28 mouse cellular contexts compared by ENCODE assay signal in the genomic region with DNA sequence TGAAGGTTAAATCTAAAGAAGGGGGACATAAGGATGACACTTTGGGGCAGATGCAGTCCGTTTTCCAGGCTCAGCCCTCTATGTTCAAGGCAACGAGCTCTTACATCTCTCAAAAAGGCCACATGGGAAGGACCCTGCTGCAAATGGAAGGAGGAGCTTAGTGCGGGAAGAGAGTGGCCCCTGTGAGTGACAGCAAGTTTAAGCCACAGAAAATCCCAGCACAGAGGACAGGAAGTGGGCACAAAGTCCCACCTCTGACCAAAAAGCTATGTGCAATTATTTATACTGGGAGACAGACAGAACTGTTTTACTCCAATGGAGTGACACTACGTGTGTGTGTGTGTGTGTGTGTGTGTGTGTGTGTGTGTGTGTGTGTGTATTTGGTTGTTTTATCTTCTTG.
DNase-seq lines count a peak whose midpoint lies in the region; ATAC-seq and TF ChIP-seq lines count a peak whose summit lies in the region.
"Had no signal": no experiment of that assay in that cellular context is flagged by ENCODE, and none has a peak within 500 bp of the region (broad histone marks: within the 10 kb centered on the region; RNA-seq: fewer than 3 reads in every experiment).

No protein-coding gene starts in this region.

- peaks cover 11% of the 10 kb centered on the region; the same call in 1 of the 2 replicates for H3K4me1 ChIP-seq in embryonic facial prominence, embryonic 12.5 days
- H3K4me1 ChIP-seq in embryonic facial prominence, embryonic 10.5 days, result peaks cover 15% of the 10 kb centered on the region
- no peaks in the 10 kb centered on the region for H3K4me1 ChIP-seq in lung, postnatal 0 days (ENCODE audit: insufficient read depth, low read depth, low read length)

- no peak for TF ChIP-seq EP300 in lung, postnatal 0 days (IDR thresholded peaks at IDR 0.05)

- no peak for ATAC-seq in embryonic facial prominence, embryonic 12.5 days (ENCODE audit: insufficient number of reproducible peaks, insufficient read depth, low FRiP score, low TSS enrichment)
- ATAC-seq in lung, postnatal 0 days, result no peak
- ATAC-seq in hematopoietic stem cell, adult 5-6 weeks (replicated peaks in 1 of 2; ENCODE audit: insufficient read depth in 1 of 2, low FRiP score in 2 of 2, low TSS enrichment in 1 of 2, low read depth in 1 of 2, poor library complexity in 2 of 2, severe bottlenecking in 2 of 2), result peak; percentile 74 to 86
- ATAC-seq in megakaryocyte, adult 5-6 weeks (ENCODE audit: poor library complexity, severe bottlenecking), result no peak
- ATAC-seq: activated CD4-positive, CD25-positive, alpha-beta regulatory T cell, adult 4 months; CD4-positive, CD25-positive, alpha-beta regulatory T cell, adult 4 months; forebrain, embryonic 14.5 days; forebrain, embryonic 16.5 days; Patski had no signal

- no peak overlapping the region for H3K4me3 ChIP-seq in embryonic facial prominence, embryonic 12.5 days
- H3K4me3 ChIP-seq in embryonic facial prominence, embryonic 10.5 days, result no peak overlapping the region
- no peak overlapping the region for H3K4me3 ChIP-seq in lung, postnatal 0 days (ENCODE audit: low read depth, low read length)
- H3K4me3 ChIP-seq: embryonic facial prominence, embryonic 13.5 days; embryonic facial prominence, embryonic 15.5 days; erythroblast, embryonic 14.5 days; forebrain, embryonic 10.5 days; forebrain, embryonic 12.5 days had no signal

- H3K27ac ChIP-seq in embryonic facial prominence, embryonic 12.5 days, result peak overlapping the region; percentile 50; the same call in 1 of the 2 replicates
- H3K27ac ChIP-seq in embryonic facial prominence, embryonic 10.5 days (replicated peaks), result no peak overlapping the region
- no peak overlapping the region for H3K27ac ChIP-seq in lung, postnatal 0 days (ENCODE audit: low read length)
- H3K27ac ChIP-seq: embryonic facial prominence, embryonic 15.5 days; forebrain, embryonic 10.5 days; forebrain, embryonic 12.5 days had no signal

- no peak overlapping the region for H3K4me2 ChIP-seq in embryonic facial prominence, embryonic 12.5 days (replicated peaks)
- no peak overlapping the region for H3K4me2 ChIP-seq in lung, postnatal 0 days (replicated peaks; ENCODE audit: low read depth, low read length)
- H3K4me2 ChIP-seq: forebrain, embryonic 12.5 days had no signal

- no peak overlapping the region for H3K9ac ChIP-seq in embryonic facial prominence, embryonic 12.5 days
- no peak overlapping the region for H3K9ac ChIP-seq in lung, postnatal 0 days (replicated peaks; ENCODE audit: low read depth)
- H3K9ac ChIP-seq: embryonic facial prominence, embryonic 13.5 days; embryonic facial prominence, embryonic 15.5 days; forebrain, embryonic 12.5 days had no signal

- H3K9me3 ChIP-seq in embryonic facial prominence, embryonic 12.5 days, result no peaks in the 10 kb centered on the region
- no peaks in the 10 kb centered on the region for H3K9me3 ChIP-seq in embryonic facial prominence, embryonic 10.5 days
- no peaks in the 10 kb centered on the region for H3K9me3 ChIP-seq in lung, postnatal 0 days (ENCODE audit: low read length)
- H3K9me3 ChIP-seq: embryonic facial prominence, embryonic 13.5 days; embryonic facial prominence, embryonic 15.5 days; forebrain, embryonic 10.5 days; forebrain, embryonic 12.5 days had no signal

- 64% methylated on average over 4 of the region's 4 CpGs for WGBS in embryonic facial prominence, embryonic 12.5 days
- WGBS in embryonic facial prominence, embryonic 10.5 days, result 67% methylated on average over 4 of the region's 4 CpGs
- WGBS in lung, postnatal 0 days, result 41% methylated on average over 4 of the region's 4 CpGs

- peaks cover 7% of the 10 kb centered on the region; the same call in 1 of the 2 replicates for H3K27me3 ChIP-seq in embryonic facial prominence, embryonic 12.5 days
- H3K27me3 ChIP-seq in embryonic facial prominence, embryonic 10.5 days (replicated peaks; ENCODE audit: low read depth, poor library complexity, severe bottlenecking), result peaks cover 24% of the 10 kb centered on the region
- no peaks in the 10 kb centered on the region for H3K27me3 ChIP-seq in lung, postnatal 0 days (replicated peaks; ENCODE audit: insufficient read depth, low read length)
- H3K27me3 ChIP-seq: CH12.LX had no signal

- no peak for DNase-seq in embryonic facial prominence, embryonic 10.5 days (ENCODE audit: low spot score)
- DNase-seq in lung, postnatal 0 days (ENCODE audit: low spot score), result peak; percentile 7
- no peak for DNase-seq in lung, adult 18-20 months
- DNase-seq in kidney, adult 18-20 months, result no peak
- DNase-seq: adrenal gland, adult 8-10 months; adrenal gland, postnatal 14 days; adrenal gland, postnatal 36 days; B cell, adult 2 months; cerebellum, adult 11-12 months; cerebellum, adult 2 months; cerebellum, adult 9-10 months; cerebellum, postnatal 10 days; cerebellum, postnatal 25 days had no signal

- TF ChIP-seq CTCF in lung, postnatal 0 days (IDR thresholded peaks at IDR 0.05), result no peak

- H3K36me3 ChIP-seq in embryonic facial prominence, embryonic 12.5 days, result no peaks in the 10 kb centered on the region
- H3K36me3 ChIP-seq in embryonic facial prominence, embryonic 10.5 days (replicated peaks), result no peaks in the 10 kb centered on the region
- H3K36me3 ChIP-seq in lung, postnatal 0 days (ENCODE audit: insufficient read depth, low read length), result no peaks in the 10 kb centered on the region
- H3K36me3 ChIP-seq: embryonic facial prominence, embryonic 13.5 days; embryonic facial prominence, embryonic 15.5 days; forebrain, embryonic 10.5 days; forebrain, embryonic 12.5 days; G1E had no signal

Comparison
In these comparisons a context has a peak if more than half of its experiments do, and no peak if none do; other contexts are left out.
1. ATAC-seq: peak in hematopoietic stem cell, adult 5-6 weeks (2 of 2); none in embryonic facial prominence, embryonic 12.5 days (single experiment), lung, postnatal 0 days (single experiment) and megakaryocyte, adult 5-6 weeks (single experiment).